Mouse (Mus musculus) stomach, postnatal 0 days (tissue): ENCODE measurements around the gene Slc25a30.

ENCODE experiments used
- CTCF ChIP-seq: IDR thresholded peaks from 2 replicates; pipeline ENCODE4 v1.5.1; 2016; ENCODE audit warnings: antibody characterized with exemption, low read depth, mild to moderate bottlenecking, moderate library complexity
- EP300 ChIP-seq: optimal IDR thresholded peaks from 2 replicates; pipeline ENCODE3; 2016; ENCODE audit warnings: antibody characterized with exemption

DNA sequence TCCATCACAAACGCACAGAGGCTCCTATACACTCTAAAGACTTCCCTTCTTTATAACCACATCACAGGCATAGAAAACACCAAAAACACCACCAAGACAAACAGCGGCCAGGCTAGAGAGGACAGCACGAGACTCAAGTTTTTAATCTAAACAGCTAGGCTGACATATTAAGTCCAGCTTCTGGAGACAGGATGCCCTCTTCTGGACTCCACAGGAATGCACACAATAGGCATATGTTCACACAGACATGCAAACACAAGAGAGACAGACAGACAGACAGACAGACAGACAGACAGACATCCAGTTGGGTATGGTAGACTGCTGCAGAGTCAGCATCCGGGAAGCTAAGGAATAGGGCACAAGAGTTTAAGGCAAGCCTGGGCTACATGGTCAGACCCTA is 73.2 kb downstream of the Slc25a30 start:
- peak; percentile 62 for TF ChIP-seq CTCF
- TF ChIP-seq EP300, result no peak
